ENCODE assay signal across 9 mouse cellular contexts in the genomic region with DNA sequence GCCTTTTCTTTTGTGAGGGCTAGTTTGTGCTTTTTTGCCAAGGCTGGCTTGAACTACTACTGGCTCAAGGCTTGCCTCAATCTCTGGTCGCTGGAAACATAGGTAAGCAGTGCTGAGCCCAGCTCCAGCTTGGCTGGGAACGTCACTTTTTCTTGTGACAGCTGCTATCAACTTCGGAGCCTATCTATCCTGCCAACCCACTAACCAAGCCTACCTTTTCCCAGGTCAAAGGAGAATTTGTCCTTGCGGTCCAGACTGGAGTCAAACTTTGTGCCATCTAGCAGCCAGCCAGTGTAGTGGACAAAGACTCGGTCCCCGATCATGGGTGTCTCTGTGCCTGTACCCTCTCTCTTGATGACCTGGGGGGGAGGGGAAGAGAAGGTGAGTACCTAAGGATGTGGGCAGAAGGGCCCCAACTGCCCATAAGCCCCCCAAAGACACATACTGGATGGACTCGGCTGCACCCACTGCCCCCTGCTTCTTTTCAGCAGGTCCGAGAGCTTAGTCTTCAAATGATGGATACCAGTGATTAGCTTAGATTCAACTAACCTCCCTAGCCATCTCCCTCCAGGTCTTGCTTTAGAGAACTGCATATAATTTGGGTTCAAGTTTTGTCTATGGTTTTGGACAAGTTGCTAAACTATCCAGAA. TPM values are rescaled to one million over a fixed set of nuclear protein-coding genes. Genes with fewer than 3 reads are reported as not detected.
A peak's percentile ranks its signal among the peaks of the same experiment; 100 is the strongest.
DNase-seq lines count a peak whose midpoint lies in the region; ATAC-seq and TF ChIP-seq lines count a peak whose summit lies in the region.
"Had no signal": no experiment of that assay in that cellular context is flagged by ENCODE, and none has a peak within 500 bp of the region (broad histone marks: within the 10 kb centered on the region; RNA-seq: fewer than 3 reads in every experiment).

No protein-coding gene starts in this region.

- peaks cover 19% of the 10 kb centered on the region for H3K79me2 ChIP-seq in MEL (ENCODE audit: control insufficient read depth, insufficient read depth, low read length, poor library complexity)

- DNase-seq in heart, adult 11 months, result peak; percentile 93
- DNase-seq in heart, postnatal 4 days, result no peak
- no peak for DNase-seq in MEL (ENCODE audit: low read depth, low spot score)
- no peak for DNase-seq in midbrain, embryonic 10.5 days (ENCODE audit: low spot score)
- DNase-seq in thymus, postnatal 4 days, result no peak
- no peak for DNase-seq in left cerebral cortex, adult 18-20 months (ENCODE audit: low spot score in 2 of 2)
- DNase-seq in urinary bladder, postnatal 36 days (ENCODE audit: low spot score in 2 of 2), result no peak

- WGBS in hindbrain, embryonic 12.5 days, result 89% methylated on average over 8 of the region's 8 CpGs
- WGBS in midbrain, embryonic 10.5 days, result 90% methylated on average over 8 of the region's 8 CpGs

- no peak for ATAC-seq in hindbrain, embryonic 12.5 days (ENCODE audit: low FRiP score)

- H3K9me3 ChIP-seq in MEL (replicated peaks; ENCODE audit: insufficient read depth, low read length), result no peaks in the 10 kb centered on the region
- no peaks in the 10 kb centered on the region for H3K9me3 ChIP-seq in hindbrain, embryonic 12.5 days (replicated peaks)
- H3K9me3 ChIP-seq in midbrain, embryonic 10.5 days (replicated peaks), result no peaks in the 10 kb centered on the region

- H3K27ac ChIP-seq in MEL (ENCODE audit: control insufficient read depth, low read depth, low read length), result 0 out of 2 replicates have a peak overlapping the region, but pooled peaks have one; percentile 58
- H3K27ac ChIP-seq in hindbrain, embryonic 12.5 days, result no peak overlapping the region
- peak overlapping the region; percentile 99 for H3K27ac ChIP-seq in midbrain, embryonic 10.5 days (replicated peaks)
- H3K27ac ChIP-seq: macrophage had no signal

- no peak for TF ChIP-seq EP300 in MEL (IDR thresholded peaks at IDR 0.05; ENCODE audit: low read depth in 1 of 2, low read length in 2 of 2)

- peak overlapping the region; percentile 63 for H3K4me2 ChIP-seq in hindbrain, embryonic 12.5 days (replicated peaks)

- peaks cover 20 to 23% of the 10 kb centered on the region in 2 experiments for H3K36me3 ChIP-seq in MEL (ENCODE audit: control insufficient read depth in 1 of 2, insufficient read depth in 2 of 2, low read length in 2 of 2)
- peaks cover 51% of the 10 kb centered on the region for H3K36me3 ChIP-seq in hindbrain, embryonic 12.5 days
- H3K36me3 ChIP-seq in midbrain, embryonic 10.5 days, result peaks cover 52% of the 10 kb centered on the region

- H3K9ac ChIP-seq in MEL (ENCODE audit: control insufficient read depth, low read depth, low read length, poor library complexity, severe bottlenecking), result peak overlapping the region; percentile 87; the same call in 1 of the 2 replicates
- peak overlapping the region; percentile 97 for H3K9ac ChIP-seq in hindbrain, embryonic 12.5 days

- no peak for TF ChIP-seq POLR2A in MEL (IDR thresholded peaks at IDR 0.05; ENCODE audit: control insufficient read depth in 1 of 2, insufficient read depth in 1 of 2, low read depth in 1 of 2, low read length in 2 of 2, poor library complexity in 1 of 2)

- H3K4me1 ChIP-seq in MEL (ENCODE audit: control insufficient read depth in 1 of 2, insufficient read depth in 2 of 2, low read length in 2 of 2), result peaks cover 12 to 19% of the 10 kb centered on the region in 2 experiments
- H3K4me1 ChIP-seq in hindbrain, embryonic 12.5 days, result peaks cover 12% of the 10 kb centered on the region
- H3K4me1 ChIP-seq in midbrain, embryonic 10.5 days, result peaks cover 21% of the 10 kb centered on the region

- H3K4me3 ChIP-seq in MEL (ENCODE audit: control insufficient read depth in 1 of 2, insufficient read depth in 1 of 2, low read depth in 2 of 2, low read length in 2 of 2), result peak overlapping the region; percentile 92 to 99
- peak overlapping the region; percentile 85 for H3K4me3 ChIP-seq in hindbrain, embryonic 12.5 days
- peak overlapping the region; percentile 97 for H3K4me3 ChIP-seq in midbrain, embryonic 10.5 days

- H3K27me3 ChIP-seq in MEL (ENCODE audit: control insufficient read depth in 1 of 2, insufficient read depth in 2 of 2, low read length in 2 of 2), result no peaks in the 10 kb centered on the region
- no peaks in the 10 kb centered on the region for H3K27me3 ChIP-seq in hindbrain, embryonic 12.5 days
- peaks cover 17% of the 10 kb centered on the region for H3K27me3 ChIP-seq in midbrain, embryonic 10.5 days (ENCODE audit: low read depth, poor library complexity, severe bottlenecking)

- TF ChIP-seq RAD21 in MEL (IDR thresholded peaks at IDR 0.05; ENCODE audit: low read depth, low read length), result no peak

- no peak for TF ChIP-seq CTCF in MEL (IDR thresholded peaks at IDR 0.05 in 2 of 3, conservative IDR thresholded peaks at IDR 0.05 in 1 of 3; ENCODE audit: control insufficient read depth in 1 of 3, insufficient read depth in 1 of 3, low read depth in 2 of 3, low read length in 3 of 3, poor library complexity in 1 of 3, severe bottlenecking in 1 of 3)

TF ChIP-seq in MEL, 35 proteins besides CTCF, POLR2A, EP300 and RAD21:
- TF ChIP-seq MXI1 (IDR thresholded peaks at IDR 0.05; ENCODE audit: low read depth, low read length) (no peak), SMC3 (IDR thresholded peaks at IDR 0.05; ENCODE audit: low read depth, low read length) (no peak), ZNF384 (IDR thresholded peaks at IDR 0.05; ENCODE audit: low read depth, low read length) (no peak), TBP (IDR thresholded peaks at IDR 0.05; ENCODE audit: low read depth, low read length) (no peak), ZKSCAN1 (IDR thresholded peaks at IDR 0.05; ENCODE audit: low read depth, low read length) (no peak), NELFE (IDR thresholded peaks at IDR 0.05; ENCODE audit: low read depth, low read length) (no peak), CHD2 (IDR thresholded peaks at IDR 0.05; ENCODE audit: low read length) (no peak), MYB (IDR thresholded peaks at IDR 0.05; ENCODE audit: low read depth, low read length) (no peak)

RNA-seq across cellular contexts. Expression of gene Fkbp4, which starts 2.0 kb away (rescaled TPM):
- 100 to 1,000 TPM; 199 to 200 TPM for total RNA-seq in heart, postnatal 4 days (2021)
- total RNA-seq in MEL (2012; rRNA removed), result 332 and 333 TPM in 2 replicates
- polyA plus RNA-seq in MEL (2012; ENCODE audit: insufficient read depth in 1 of 2, insufficient read length in 2 of 2, low read depth in 1 of 2, low replicate concordance in 2 of 2, missing spikeins in 1 of 2), result 100 to 1,000 TPM; 426 to 934 TPM
- polyA plus RNA-seq in hindbrain, embryonic 12.5 days (2016; fragmentation: Nextera tagmentation; extraction: Ambion mirVana), result 415 and 439 TPM in 2 replicates
- polyA plus RNA-seq in midbrain, embryonic 10.5 days (2016; fragmentation: Nextera tagmentation; extraction: Ambion mirVana), result 652 and 727 TPM in 2 replicates
- 100 to 1,000 TPM; 124 to 128 TPM for total RNA-seq in left cerebral cortex, adult 18-20 months (2021)

RNA-seq across cellular contexts. Expression of gene Itfg2, which starts 11.8 kb away (rescaled TPM):
- 10 to 100 TPM; 27.8 to 34.2 TPM for total RNA-seq in heart, postnatal 4 days (2021)
- 16.6 and 17.8 TPM in 2 replicates for total RNA-seq in MEL (2012; rRNA removed)
- 10 to 100 TPM in 1 of 2 experiments, not detected in 1; 44.8 TPM for polyA plus RNA-seq in MEL (2012; ENCODE audit: insufficient read depth in 1 of 2, insufficient read length in 2 of 2, low read depth in 1 of 2, low replicate concordance in 2 of 2, missing spikeins in 1 of 2)
- 33.4 and 37.7 TPM in 2 replicates for polyA plus RNA-seq in hindbrain, embryonic 12.5 days (2016; fragmentation: Nextera tagmentation; extraction: Ambion mirVana)
- 41.6 and 42.8 TPM in 2 replicates for polyA plus RNA-seq in midbrain, embryonic 10.5 days (2016; fragmentation: Nextera tagmentation; extraction: Ambion mirVana)
- total RNA-seq in left cerebral cortex, adult 18-20 months (2021), result 10 to 100 TPM; 24.1 to 25.0 TPM

RNA-seq across cellular contexts. Expression of gene Nrip2, which starts 37.4 kb away (rescaled TPM):
- 1 to 10 TPM; 1.5 to 1.8 TPM for total RNA-seq in heart, postnatal 4 days (2021)
- 0.04 TPM in 1 of 2 replicates, not detected in the other for total RNA-seq in MEL (2012; rRNA removed)
- under 1 TPM in 1 of 2 experiments, not detected in 1; 0.86 TPM for polyA plus RNA-seq in MEL (2012; ENCODE audit: insufficient read depth in 1 of 2, insufficient read length in 2 of 2, low read depth in 1 of 2, low replicate concordance in 2 of 2, missing spikeins in 1 of 2)
- 4.1 and 5.6 TPM in 2 replicates for polyA plus RNA-seq in hindbrain, embryonic 12.5 days (2016; fragmentation: Nextera tagmentation; extraction: Ambion mirVana)
- polyA plus RNA-seq in midbrain, embryonic 10.5 days (2016; fragmentation: Nextera tagmentation; extraction: Ambion mirVana), result 2.5 and 3.5 TPM in 2 replicates
- total RNA-seq in left cerebral cortex, adult 18-20 months (2021), result 10 to 100 TPM; 10.5 to 11.7 TPM
- polyA plus RNA-seq: macrophage had no signal

Comparison
In these comparisons a context has a peak if more than half of its experiments do, and no peak if none do; other contexts are left out.
1. RNA of gene Nrip2, which starts 37.4 kb away (total RNA-seq): 10.5 to 11.7 TPM in left cerebral cortex, adult 18-20 months; 1.5 to 1.8 TPM in heart, postnatal 4 days and 0.04 TPM in MEL; every median in the first group is over 4 times any median in the second.
2. Peak in every context shown above with its lines, with median percentiles within 50 percentile points of each other: H3K4me3 ChIP-seq.